ENCODE assay signal across 22 mouse cellular contexts in genomic region chr13:44360725-44361290, GRCm38 (mm10).
DNase-seq lines count a peak whose midpoint lies in the region; ATAC-seq and TF ChIP-seq lines count a peak whose summit lies in the region.
"Had no signal": no experiment of that assay in that cellular context is flagged by ENCODE, and none has a peak within 500 bp of the region (broad histone marks: within the 10 kb centered on the region; RNA-seq: fewer than 3 reads in every experiment).

No protein-coding gene starts in this region.

- TF ChIP-seq RAD21 in CH12.LX (IDR thresholded peaks at IDR 0.05; ENCODE audit: low read depth, low read length) = no peak

- WGBS in cerebellum, adult 2 months = 34% methylated on average over 15 of the region's 15 CpGs
- WGBS in heart, embryonic 13.5 days = 68% methylated on average over 15 of the region's 15 CpGs
- WGBS in embryonic facial prominence, embryonic 10.5 days = 66% methylated on average over 15 of the region's 15 CpGs

- H3K27ac ChIP-seq in cerebellum, adult 2 months (ENCODE audit: insufficient read depth, low read length) = no peak overlapping the region
- no peak overlapping the region for H3K27ac ChIP-seq in heart, embryonic 13.5 days (replicated peaks)
- H3K27ac ChIP-seq in CH12.LX (ENCODE audit: insufficient read depth, low read depth) = no peak overlapping the region
- 0 out of 2 replicates have a peak overlapping the region, but pooled peaks have one; percentile 2 for H3K27ac ChIP-seq in embryonic facial prominence, embryonic 10.5 days (replicated peaks)
- H3K27ac ChIP-seq: forebrain, embryonic 15.5 days; heart, embryonic 15.5 days; kidney, postnatal 0 days; liver, embryonic 13.5 days; neural tube, embryonic 15.5 days had no signal

- no peak for TF ChIP-seq CTCF in cerebellum, adult 2 months (IDR thresholded peaks at IDR 0.05; ENCODE audit: borderline replicate concordance, insufficient read depth, low read depth, low read length)
- no peak for TF ChIP-seq CTCF in CH12.LX (conservative IDR thresholded peaks at IDR 0.05 in 1 of 2, IDR thresholded peaks at IDR 0.05 in 1 of 2; ENCODE audit: low read depth in 2 of 2, low read length in 2 of 2)

- in situ Hi-C loops in CH12.LX (cut with MboI; ENCODE audit: low pct_ligation_motif_present, low pct_unique_long_range_greater_than_20kb, low sequenced_read_pairs) = no loop called here

- no peaks in the 10 kb centered on the region for H3K36me3 ChIP-seq in heart, embryonic 13.5 days
- H3K36me3 ChIP-seq in CH12.LX (replicated peaks in 1 of 2; ENCODE audit: control insufficient read depth in 1 of 2, insufficient read depth in 1 of 2, low read length in 1 of 2) = no peaks in the 10 kb centered on the region
- no peaks in the 10 kb centered on the region for H3K36me3 ChIP-seq in embryonic facial prominence, embryonic 10.5 days (replicated peaks)
- H3K36me3 ChIP-seq: forebrain, embryonic 15.5 days; heart, embryonic 15.5 days; liver, embryonic 13.5 days; neural tube, embryonic 15.5 days had no signal

- no peak for TF ChIP-seq POLR2A in cerebellum, adult 2 months (IDR thresholded peaks at IDR 0.05; ENCODE audit: borderline replicate concordance, insufficient read depth, low read length)
- TF ChIP-seq POLR2A in CH12.LX (IDR thresholded peaks at IDR 0.05; ENCODE audit: low read depth, low read length) = no peak

- H3K9me3 ChIP-seq in heart, embryonic 13.5 days = no peaks in the 10 kb centered on the region
- no peaks in the 10 kb centered on the region for H3K9me3 ChIP-seq in CH12.LX (replicated peaks; ENCODE audit: low read length)
- H3K9me3 ChIP-seq in embryonic facial prominence, embryonic 10.5 days = no peaks in the 10 kb centered on the region
- H3K9me3 ChIP-seq: forebrain, embryonic 15.5 days; heart, embryonic 15.5 days; liver, embryonic 13.5 days; neural tube, embryonic 15.5 days had no signal

- no peaks in the 10 kb centered on the region for H3K27me3 ChIP-seq in cerebellum, adult 2 months (ENCODE audit: control insufficient read depth, insufficient read depth, low read length)
- no peaks in the 10 kb centered on the region for H3K27me3 ChIP-seq in heart, embryonic 13.5 days (replicated peaks)
- H3K27me3 ChIP-seq in CH12.LX (replicated peaks) = peaks cover 1% of the 10 kb centered on the region
- peaks cover 32% of the 10 kb centered on the region for H3K27me3 ChIP-seq in embryonic facial prominence, embryonic 10.5 days (replicated peaks; ENCODE audit: low read depth, poor library complexity, severe bottlenecking)
- H3K27me3 ChIP-seq: forebrain, embryonic 15.5 days; heart, embryonic 15.5 days; liver, embryonic 13.5 days; neural tube, embryonic 15.5 days; Patski had no signal

- TF ChIP-seq EP300 in CH12.LX (IDR thresholded peaks at IDR 0.05; ENCODE audit: low read length) = no peak

- intact Hi-C loops in heart, postnatal 25 days (cut with DNase I) = no loop called here

- H3K9ac ChIP-seq in heart, embryonic 13.5 days = 0 out of 2 replicates have a peak overlapping the region, but pooled peaks have one; percentile 3
- H3K9ac ChIP-seq in CH12.LX (ENCODE audit: insufficient read depth, low read depth) = no peak overlapping the region
- H3K9ac ChIP-seq: forebrain, embryonic 15.5 days; heart, embryonic 15.5 days; liver, embryonic 13.5 days; lung, embryonic 14.5 days; neural tube, embryonic 15.5 days had no signal

- no peak for ATAC-seq in heart, embryonic 13.5 days (ENCODE audit: extremely low read depth, insufficient number of reproducible peaks, low FRiP score, low TSS enrichment)
- ATAC-seq: forebrain, embryonic 15.5 days; Patski had no signal

- peak; percentile 19 to 22 for DNase-seq in cerebellum, adult 2 months
- no peak for DNase-seq in cerebellum, postnatal 36 days
- no peak for DNase-seq in heart, postnatal 25 days (ENCODE audit: low spot score)
- DNase-seq in CH12.LX (ENCODE audit: extremely low read depth) = no peak
- DNase-seq in embryonic facial prominence, embryonic 10.5 days (ENCODE audit: low spot score) = no peak
- no peak for DNase-seq in adrenal gland, adult 2 months
- DNase-seq in kidney, adult 9 months = no peak
- DNase-seq: adrenal gland, adult 8-10 months; cerebellum, adult 9-11 months; embryo, embryonic 11 days; gastrocnemius, postnatal 36 days; kidney, adult 18-20 months; layer of hippocampus, adult 9-11 months; liver, embryonic 13.5 days; lung, embryonic 14.5 days; right cerebral cortex, postnatal 14 days had no signal

- no peaks in the 10 kb centered on the region for H3K79me2 ChIP-seq in CH12.LX (replicated peaks; ENCODE audit: control insufficient read depth, extremely low read depth, insufficient read depth, poor library complexity, severe bottlenecking)

- no peak overlapping the region for H3K4me3 ChIP-seq in cerebellum, adult 2 months (replicated peaks; ENCODE audit: insufficient read depth, low read depth, low read length)
- no peak overlapping the region for H3K4me3 ChIP-seq in heart, embryonic 13.5 days
- no peak overlapping the region for H3K4me3 ChIP-seq in CH12.LX (replicated peaks in 1 of 3; ENCODE audit: low read depth in 2 of 3, low read length in 2 of 3, poor library complexity in 1 of 3)
- H3K4me3 ChIP-seq in embryonic facial prominence, embryonic 10.5 days = no peak overlapping the region
- H3K4me3 ChIP-seq: forebrain, embryonic 15.5 days; heart, embryonic 15.5 days; liver, embryonic 13.5 days; neural tube, embryonic 15.5 days had no signal

- dilution Hi-C loops in CH12.LX (cut with MboI; ENCODE audit: extremely low pct_ligation_motif_present, extremely low pct_unique_long_range_greater_than_20kb, low sequenced_read_pairs) = no loop called here

- no peak overlapping the region for H3K4me2 ChIP-seq in heart, embryonic 13.5 days
- H3K4me2 ChIP-seq in CH12.LX (ENCODE audit: insufficient read depth, low read depth, poor library complexity, severe bottlenecking) = peak overlapping the region; percentile 58
- H3K4me2 ChIP-seq: forebrain, embryonic 15.5 days; heart, embryonic 15.5 days; liver, embryonic 13.5 days; lung, embryonic 14.5 days; neural tube, embryonic 15.5 days had no signal

- peaks cover 3% of the 10 kb centered on the region for H3K4me1 ChIP-seq in cerebellum, adult 2 months (ENCODE audit: control insufficient read depth, insufficient read depth, low read length)
- H3K4me1 ChIP-seq in heart, embryonic 13.5 days = peaks cover 28% of the 10 kb centered on the region
- peaks cover 0 to 45% of the 10 kb centered on the region in 2 experiments; a peak in 2 of 4 replicates for H3K4me1 ChIP-seq in CH12.LX (ENCODE audit: control insufficient read depth in 1 of 2, insufficient read depth in 2 of 2)
- H3K4me1 ChIP-seq in embryonic facial prominence, embryonic 10.5 days = peaks cover 66% of the 10 kb centered on the region
- H3K4me1 ChIP-seq: liver, embryonic 13.5 days; neural tube, embryonic 15.5 days had no signal

TF ChIP-seq in CH12.LX, 34 proteins besides CTCF, POLR2A, EP300 and RAD21:
- TF ChIP-seq ZNF384 (IDR thresholded peaks at IDR 0.05; ENCODE audit: low read depth, low read length) (peak; percentile 97), RCOR1 (conservative IDR thresholded peaks at IDR 0.05; ENCODE audit: low read depth, low read length) (no peak)

Comparison
In these comparisons a context has a peak if more than half of its experiments do, and no peak if none do; other contexts are left out.
1. DNase-seq: peak in cerebellum, adult 2 months (2 of 2); none in cerebellum, postnatal 36 days (0 of 2), heart, postnatal 25 days (single experiment), CH12.LX (single experiment), embryonic facial prominence, embryonic 10.5 days (single experiment), adrenal gland, adult 2 months (single experiment) and kidney, adult 9 months (single experiment).